Mouse (Mus musculus) lung, postnatal 0 days (tissue): Measurements from ENCODE around the gene Plekhh2.

Source experiments
- CTCF ChIP-seq: IDR thresholded peaks from 2 replicates; pipeline ENCODE4 v1.5.1; 2016; ENCODE audit warnings: antibody characterized with exemption, mild to moderate bottlenecking
- EP300 ChIP-seq: IDR thresholded peaks from 2 replicates; pipeline ENCODE4 v1.6.1; 2016; ENCODE audit warnings: antibody characterized with exemption, mild to moderate bottlenecking, control low read depth

DNA sequence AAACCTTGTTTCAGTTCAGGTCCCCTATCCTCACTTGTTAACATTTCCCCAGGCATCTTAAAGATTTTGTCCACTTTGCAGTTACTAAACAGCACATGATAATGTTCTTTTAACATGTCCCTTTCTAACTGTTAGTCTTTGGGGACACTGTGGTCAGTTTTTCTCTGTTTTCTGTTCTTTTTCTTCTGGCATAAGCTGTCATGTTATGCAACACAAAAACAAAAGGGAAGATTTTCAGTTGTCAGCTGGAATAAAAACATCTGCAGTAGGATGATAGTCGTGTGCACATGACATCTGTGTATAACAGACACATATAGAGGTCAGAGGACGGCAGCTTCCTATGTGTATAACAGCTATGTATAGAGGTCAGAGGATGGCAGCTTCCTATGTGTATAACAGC, 5.8 kb upstream of the Plekhh2 start:
- TF ChIP-seq CTCF: no peak
- 0 out of 2 replicates have a peak, but pooled peaks have one; percentile 8 for TF ChIP-seq EP300
